Mouse (Mus musculus) ES-Bruce4 (cell line): ENCODE data around the gene Xrcc2.

Source experiments
- CTCF ChIP-seq: IDR thresholded peaks from one replicate; pipeline ENCODE4 v1.8.1; 2011; ENCODE audit warnings: low read depth, low read length
- POLR2A ChIP-seq: IDR thresholded peaks from one replicate; pipeline ENCODE4 v1.8.1; 2011; ENCODE audit warnings: low read length; ENCODE audit not compliant: insufficient read depth

- TF ChIP-seq CTCF (no peak), POLR2A (no peak)
These were observed 42.3 kb upstream of the Xrcc2 start for GRCm38 (mm10) chr5:25747904-25748303.
